Mouse (Mus musculus) liver, embryonic 15.5 days (tissue): ENCODE measurements around the gene G430095P16Rik. TPM values are rescaled to one million over a fixed set of nuclear protein-coding genes. Genes with fewer than 3 reads are reported as not detected.
A peak's percentile ranks its signal among the peaks of the same experiment; 100 is the strongest.

Source experiments
- ATAC-seq: fragments of 200-750 bp; cut with Nextera tagmentation; 2 replicates; pipeline ENCODE4 v1.8.0; 2017; ENCODE audit warnings: moderate number of reproducible peaks, mild to moderate bottlenecking, moderate library complexity; ENCODE audit not compliant: insufficient read depth
- H3K27ac ChIP-seq: fragments of 300-500 bp; sonication (generic); replicated peaks from 2 replicates; pipeline ENCODE4 v1.5.1; 2015; ENCODE audit warnings: mild to moderate bottlenecking, inconsistent platforms
- H3K27me3 ChIP-seq: fragments of 300-500 bp; sonication (generic); 2 replicates; pipeline ENCODE4 v1.6.1; 2015; ENCODE audit warnings: mild to moderate bottlenecking, inconsistent platforms
- H3K36me3 ChIP-seq: fragments of 300-500 bp; sonication (generic); replicated peaks from 2 replicates; pipeline ENCODE4 v1.6.1; 2015; ENCODE audit warnings: moderate library complexity, mild to moderate bottlenecking, inconsistent platforms
- H3K4me1 ChIP-seq: fragments of 300-500 bp; sonication (generic); replicated peaks from 2 replicates; pipeline ENCODE4 v1.6.1; 2015; ENCODE audit warnings: inconsistent platforms
- H3K4me2 ChIP-seq: fragments of 300-500 bp; sonication (generic); 2 replicates; pipeline ENCODE4 v1.6.1; 2015; ENCODE audit warnings: moderate library complexity, mild to moderate bottlenecking, inconsistent platforms
- H3K4me3 ChIP-seq: fragments of 300-500 bp; sonication (generic); replicated peaks from 2 replicates; pipeline ENCODE4 v1.5.1; 2015; ENCODE audit warnings: mild to moderate bottlenecking, inconsistent platforms
- H3K9ac ChIP-seq: fragments of 300-500 bp; sonication (generic); 2 replicates; pipeline ENCODE4 v1.6.1; 2015; ENCODE audit warnings: moderate library complexity, mild to moderate bottlenecking, inconsistent platforms
- H3K9me3 ChIP-seq: fragments of 300-500 bp; sonication (generic); replicated peaks from 2 replicates; pipeline ENCODE4 v1.6.1; 2016; ENCODE audit warnings: inconsistent platforms
- WGBS: fragments of 180-500 bp; shearing (Covaris S2); methylation state at CpG from one replicate; pipeline ENCODE4 v1.1.7; 2015; ENCODE audit warnings: mixed read lengths; ENCODE audit not compliant: insufficient replicate concordance; 5-methylcytosine and 5-hydroxymethylcytosine counted together
- polyA plus RNA-seq: library from polyadenylated mRNA; unstranded; fragments of >200 nt; fragmentation: Nextera tagmentation; extraction: Ambion mirVana; gene quantifications from 2 replicates; pipeline ENCODE4 v1.2.1, GENCODE M21; 2015

The G430095P16Rik gene
- polyA plus RNA-seq, 1 experiment from 2014 or later = 8.1 TPM

GRCm38 (mm10) chr8:84712759-84713120 lies 10.1 kb upstream of the G430095P16Rik start:
- WGBS = 45% methylated on average over 3 of the region's 3 CpGs
- H3K4me2 ChIP-seq = no peak overlapping the region
- peaks cover 3% of the 10 kb centered on the region; the same call in 1 of the 2 replicates for H3K36me3 ChIP-seq
- H3K4me1 ChIP-seq = peaks cover 63% of the 10 kb centered on the region
- H3K4me3 ChIP-seq = no peak overlapping the region
- H3K27me3 ChIP-seq = peaks cover 28% of the 10 kb centered on the region
- no peak overlapping the region for H3K9ac ChIP-seq
- 0 out of 2 replicates have a peak overlapping the region, but pooled peaks have one; percentile 14 for H3K27ac ChIP-seq
- no peaks in the 10 kb centered on the region for H3K9me3 ChIP-seq
- no peak for ATAC-seq

GRCm38 (mm10) chr8:84713381-84713780 lies 9.4 kb upstream of the G430095P16Rik start:
- Histone ChIP-seq H3K4me1 (peaks cover 61% of the 10 kb centered on the region), H3K27me3 (peaks cover 22% of the 10 kb centered on the region), H3K27ac (0 out of 2 replicates have a peak overlapping the region, but pooled peaks have one; percentile 24), H3K36me3 (peaks cover 6% of the 10 kb centered on the region; the same call in 1 of the 2 replicates), H3K9ac (no peak overlapping the region), H3K9me3 (no peaks in the 10 kb centered on the region), H3K4me3 (no peak overlapping the region), H3K4me2 (no peak overlapping the region)
- no peak for ATAC-seq
- WGBS = 65% methylated on average over 4 of the region's 4 CpGs

DNA sequence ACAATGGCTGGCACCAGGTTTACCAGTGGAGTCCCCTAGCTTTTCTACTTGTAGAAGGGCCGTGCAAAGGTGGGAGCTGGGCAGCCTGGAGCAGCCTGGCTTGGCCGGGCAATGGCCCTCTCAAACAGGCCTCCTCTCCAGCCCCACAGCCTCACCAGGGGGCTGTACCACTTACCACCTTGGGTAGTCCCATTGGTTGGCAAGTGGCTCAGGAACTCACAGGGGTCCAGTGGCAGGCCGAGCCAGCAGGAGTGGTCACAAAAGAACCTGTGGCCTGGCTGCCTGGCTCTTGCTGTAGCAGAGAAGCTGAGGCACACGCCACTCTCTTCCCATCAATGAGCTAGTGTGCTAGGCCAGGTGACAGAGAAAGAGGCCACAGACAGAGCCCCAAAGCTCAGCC lies 8.6 kb upstream of the G430095P16Rik start:
- H3K27me3 ChIP-seq = peaks cover 15% of the 10 kb centered on the region
- WGBS = 68% methylated on average over 4 of the region's 4 CpGs
- H3K4me2 ChIP-seq = no peak overlapping the region
- no peaks in the 10 kb centered on the region for H3K9me3 ChIP-seq
- peaks cover 6% of the 10 kb centered on the region; the same call in 1 of the 2 replicates for H3K36me3 ChIP-seq
- no peak overlapping the region for H3K27ac ChIP-seq
- no peak overlapping the region for H3K9ac ChIP-seq
- no peak for ATAC-seq
- peaks cover 53% of the 10 kb centered on the region for H3K4me1 ChIP-seq
- no peak overlapping the region for H3K4me3 ChIP-seq

DNA sequence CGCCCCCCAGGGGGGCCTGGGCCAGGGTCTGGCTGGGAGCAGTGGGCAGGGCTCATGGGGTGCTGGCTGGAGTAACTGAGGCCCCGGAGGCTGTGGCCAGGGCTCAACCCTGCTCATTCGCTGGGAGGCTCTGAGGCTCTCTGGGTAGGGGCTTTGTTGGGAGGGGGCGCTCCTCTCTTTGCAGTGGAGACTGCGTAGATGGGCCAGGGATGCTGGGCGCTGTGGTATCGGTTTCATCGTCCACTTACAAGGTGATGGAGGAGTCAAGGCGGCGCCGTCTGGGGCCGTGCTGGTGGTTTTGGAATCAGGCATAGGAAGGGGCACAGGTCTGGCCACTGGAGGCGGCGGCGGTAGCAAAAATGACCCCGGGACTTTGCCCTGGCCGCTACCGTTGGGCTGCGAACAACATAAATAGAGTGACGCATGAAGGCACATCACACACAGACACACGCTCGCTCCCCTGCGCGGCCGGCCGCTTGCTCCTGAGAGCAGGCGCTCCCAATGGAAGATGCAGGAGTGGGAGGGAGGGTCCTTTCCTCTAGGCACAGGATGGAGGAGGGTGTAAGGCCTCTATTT lies 6.8 kb upstream of the G430095P16Rik start:
- H3K36me3 ChIP-seq = peaks cover 12% of the 10 kb centered on the region; the same call in 1 of the 2 replicates
- peaks cover 15% of the 10 kb centered on the region for H3K27me3 ChIP-seq
- H3K9me3 ChIP-seq = no peaks in the 10 kb centered on the region
- H3K4me2 ChIP-seq = peak overlapping the region; percentile 27
- 68% methylated on average over 27 of the region's 27 CpGs for WGBS
- no peak overlapping the region for H3K4me3 ChIP-seq
- H3K4me1 ChIP-seq = peaks cover 51% of the 10 kb centered on the region
- no peak overlapping the region for H3K9ac ChIP-seq
- ATAC-seq = 0 out of 2 replicates have a peak, but pooled peaks have one; percentile 25
- no peak overlapping the region for H3K27ac ChIP-seq

DNA sequence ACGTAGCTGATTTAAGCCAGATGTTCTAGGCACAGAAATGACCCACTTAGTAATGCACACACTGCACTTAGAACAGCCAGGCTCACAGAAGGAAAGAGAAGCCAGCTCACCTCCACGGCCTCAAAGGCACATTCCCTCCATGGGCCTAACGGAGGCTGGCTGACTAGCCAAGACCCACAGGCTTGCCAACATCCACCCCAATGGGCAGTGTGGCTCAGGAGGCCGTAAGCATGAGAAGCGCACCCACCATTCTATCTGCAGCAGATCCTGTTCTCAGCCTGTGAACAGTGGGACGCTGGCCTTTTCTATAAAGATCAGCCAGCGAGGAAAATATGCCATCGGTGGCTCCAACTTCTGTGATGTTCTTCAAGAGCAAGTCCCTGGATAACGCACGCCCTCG lies 6.0 kb upstream of the G430095P16Rik start:
- peaks cover 15% of the 10 kb centered on the region for H3K27me3 ChIP-seq

GRCm38 (mm10) chr8:84718476-84718875 lies 4.3 kb upstream of the G430095P16Rik start:
- H3K27ac ChIP-seq = no peak overlapping the region
- H3K4me1 ChIP-seq = peaks cover 55% of the 10 kb centered on the region
- ATAC-seq = no peak
- H3K4me3 ChIP-seq = no peak overlapping the region
- H3K27me3 ChIP-seq = peaks cover 15% of the 10 kb centered on the region
- no peak overlapping the region for H3K9ac ChIP-seq
- peaks cover 12% of the 10 kb centered on the region; the same call in 1 of the 2 replicates for H3K36me3 ChIP-seq
- H3K4me2 ChIP-seq = no peak overlapping the region
- WGBS = 84% methylated on average over 5 of the region's 5 CpGs
- no peaks in the 10 kb centered on the region for H3K9me3 ChIP-seq

More for the DNA sequence above, 6.0 kb upstream of the G430095P16Rik start:
- ATAC-seq = no peak
- H3K4me2 ChIP-seq = no peak overlapping the region
- no peak overlapping the region for H3K4me3 ChIP-seq
- peaks cover 55% of the 10 kb centered on the region for H3K4me1 ChIP-seq
- H3K27ac ChIP-seq = no peak overlapping the region
- H3K36me3 ChIP-seq = peaks cover 12% of the 10 kb centered on the region; the same call in 1 of the 2 replicates
- H3K9me3 ChIP-seq = no peaks in the 10 kb centered on the region
- H3K9ac ChIP-seq = no peak overlapping the region
- 88% methylated on average over 11 of the region's 11 CpGs for WGBS

GRCm38 (mm10) chr8:84718959-84719690 lies 3.7 kb upstream of the G430095P16Rik start:
- peaks cover 59% of the 10 kb centered on the region for H3K4me1 ChIP-seq
- 81% methylated on average over 5 of the region's 5 CpGs for WGBS
- H3K27ac ChIP-seq = no peak overlapping the region
- no peak overlapping the region for H3K4me2 ChIP-seq
- peaks cover 12% of the 10 kb centered on the region; the same call in 1 of the 2 replicates for H3K36me3 ChIP-seq
- no peak for ATAC-seq
- H3K9me3 ChIP-seq = no peaks in the 10 kb centered on the region
- no peak overlapping the region for H3K9ac ChIP-seq
- H3K27me3 ChIP-seq = peaks cover 15% of the 10 kb centered on the region
- no peak overlapping the region for H3K4me3 ChIP-seq

- H3K36me3 ChIP-seq = peaks cover 26% of the 10 kb centered on the region
- no peaks in the 10 kb centered on the region for H3K9me3 ChIP-seq
- WGBS = 30% methylated on average over 6 of the region's 6 CpGs
- no peaks in the 10 kb centered on the region for H3K27me3 ChIP-seq
- peak overlapping the region; percentile 61 for H3K4me3 ChIP-seq
- ATAC-seq = peak; percentile 6; the same call in 1 of the 2 replicates
- peak overlapping the region; percentile 62 for H3K9ac ChIP-seq
- peak overlapping the region; percentile 98 for H3K27ac ChIP-seq
- peaks cover 78% of the 10 kb centered on the region for H3K4me1 ChIP-seq
- peak overlapping the region; percentile 90 for H3K4me2 ChIP-seq
Observed at GRCm38 (mm10) chr8:84722530-84722849, 317 bp upstream of the G430095P16Rik start.

DNA sequence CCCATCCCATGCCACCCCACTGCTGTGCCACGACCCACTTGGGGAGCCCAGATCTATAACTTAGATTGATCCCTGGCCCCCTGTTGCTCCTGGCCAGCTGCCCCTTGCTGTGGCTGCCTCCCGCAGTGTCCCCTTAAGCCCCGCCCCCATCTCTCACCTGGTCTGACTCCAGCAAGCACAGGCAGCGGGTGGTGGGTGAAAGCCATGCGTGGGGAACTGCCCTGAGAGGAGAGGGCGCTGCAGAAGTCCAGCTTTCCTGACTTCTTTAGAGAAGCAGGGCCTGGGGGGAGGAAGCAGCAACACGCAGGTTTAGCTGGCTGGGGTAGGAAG lies 729 bp downstream of the G430095P16Rik start:
- 9% methylated on average over 7 of the region's 7 CpGs for WGBS
- Histone ChIP-seq H3K27ac (peak overlapping the region; percentile 98), H3K9me3 (no peaks in the 10 kb centered on the region), H3K4me1 (peaks cover 81% of the 10 kb centered on the region), H3K9ac (peak overlapping the region; percentile 62), H3K27me3 (no peaks in the 10 kb centered on the region), H3K4me2 (peak overlapping the region; percentile 90), H3K4me3 (peak overlapping the region; percentile 61), H3K36me3 (peaks cover 22% of the 10 kb centered on the region)
- ATAC-seq = peak; percentile 38

DNA sequence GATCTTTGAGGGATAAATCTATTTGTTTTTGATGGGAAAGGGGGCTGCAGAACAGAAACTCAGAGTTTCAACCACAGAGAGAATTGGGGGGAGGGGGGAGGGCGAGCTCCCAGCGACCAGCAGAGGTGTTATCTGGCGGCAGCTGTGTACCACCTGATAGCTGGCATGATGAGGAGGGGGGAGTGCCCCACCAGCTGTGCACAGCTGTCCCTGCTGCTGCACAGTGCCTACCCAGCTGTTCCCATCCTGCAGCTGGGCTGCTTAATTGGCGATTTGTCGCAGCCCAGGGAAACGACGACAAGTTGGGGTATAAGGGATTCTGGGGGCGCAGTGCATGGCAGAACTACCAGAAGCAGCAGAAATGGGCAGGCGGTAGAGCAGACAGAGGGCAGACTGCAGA lies 1.9 kb downstream of the G430095P16Rik start:
- peak overlapping the region; percentile 98 for H3K27ac ChIP-seq
- H3K9me3 ChIP-seq = no peaks in the 10 kb centered on the region
- H3K36me3 ChIP-seq = peaks cover 22% of the 10 kb centered on the region
- H3K4me3 ChIP-seq = peak overlapping the region; percentile 61
- no peaks in the 10 kb centered on the region for H3K27me3 ChIP-seq
- 42% methylated on average over 9 of the region's 9 CpGs for WGBS
- peaks cover 93% of the 10 kb centered on the region for H3K4me1 ChIP-seq
- peak; percentile 25; the same call in 1 of the 2 replicates for ATAC-seq
- peak overlapping the region; percentile 90 for H3K4me2 ChIP-seq
- peak overlapping the region; percentile 62 for H3K9ac ChIP-seq

DNA sequence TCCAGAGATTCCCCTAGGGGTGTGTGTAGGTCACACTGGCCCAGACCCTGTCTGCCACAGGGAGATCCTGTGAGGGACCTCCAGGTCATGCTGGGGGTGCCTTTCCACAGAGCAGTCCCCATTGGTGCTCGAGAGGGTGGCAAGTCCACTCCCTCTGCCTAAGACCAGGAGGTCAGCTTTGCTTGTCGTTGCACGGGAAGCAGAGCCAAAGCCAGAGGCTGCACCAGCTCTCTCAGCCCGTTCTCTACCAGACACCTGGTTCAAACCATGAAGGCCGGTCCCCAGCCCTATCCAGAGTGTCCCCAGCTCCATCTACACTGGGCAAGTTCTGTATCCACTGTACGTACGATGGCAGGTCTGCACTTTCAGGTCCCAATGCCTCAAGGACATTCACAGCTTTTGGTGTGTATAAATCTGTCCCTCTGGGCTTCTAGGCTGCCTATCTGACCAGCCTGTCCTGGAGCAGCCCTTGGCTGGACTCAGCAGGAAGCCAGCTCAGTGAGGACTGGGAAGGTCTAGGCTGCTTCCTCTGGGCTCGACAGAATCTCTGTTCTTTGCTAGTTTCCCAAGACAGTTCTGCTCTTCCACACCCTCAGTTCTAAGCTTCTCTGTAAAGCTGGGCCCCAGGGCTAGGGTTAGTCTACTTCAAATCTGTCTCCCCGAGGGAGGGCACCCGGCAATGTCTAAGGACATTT lies 2.6 kb downstream of the G430095P16Rik start:
- peak overlapping the region; percentile 98 for H3K27ac ChIP-seq
- no peak for ATAC-seq
- 55% methylated on average over 10 of the region's 10 CpGs for WGBS
- H3K4me1 ChIP-seq = peaks cover 99% of the 10 kb centered on the region
- peak overlapping the region; percentile 61 for H3K4me3 ChIP-seq
- H3K27me3 ChIP-seq = no peaks in the 10 kb centered on the region
- H3K9me3 ChIP-seq = no peaks in the 10 kb centered on the region
- H3K36me3 ChIP-seq = peaks cover 22% of the 10 kb centered on the region
- H3K9ac ChIP-seq = peak overlapping the region; percentile 62
- H3K4me2 ChIP-seq = peak overlapping the region; percentile 90
